Mouse (Mus musculus) heart, postnatal 0 days (tissue): ENCODE measurements around the gene Plekhb2.

Experiments used
- CTCF ChIP-seq: IDR thresholded peaks from 2 replicates; pipeline ENCODE4 v1.5.1; 2016; ENCODE audit warnings: antibody characterized with exemption, control low read depth, low read depth
- EP300 ChIP-seq: IDR thresholded peaks from 2 replicates; pipeline ENCODE4 v1.6.1; 2016; ENCODE audit warnings: antibody characterized with exemption, low read depth

- TF ChIP-seq CTCF = no peak
- no peak for TF ChIP-seq EP300
These were observed 34.0 kb downstream of the Plekhb2 start for GRCm38 (mm10) chr1:34883776-34884175.
